Mouse (Mus musculus) layer of hippocampus, adult 18-20 months (tissue): ENCODE data around the gene Zfp969. TPM values are rescaled to one million over a fixed set of nuclear protein-coding genes. Genes with fewer than 3 reads are reported as not detected.
"Not testable (repeated sequence)": the region's sequence is repeated elsewhere in the genome, so short reads cannot be mapped to it uniquely, and the experiment has no call there.

Experiments used
- DNase-seq, 2 experiments: peaks; one replicate each; pipeline ENCODE4 v3.0.0; 2022; ENCODE audit warnings: low spot score in 2 of 2
- long read RNA-seq: library from polyadenylated mRNA; stranded (forward); transcript quantifications from one replicate; pipeline ENCODE4 v2.0.0, GENCODE M21; 2021
- total RNA-seq, 2 experiments: library from RNA; stranded (reverse); gene quantifications; 2 replicates each; pipeline ENCODE4 v1.2.3; 2021

The Zfp969 gene
- total RNA-seq = not detected
- long read RNA-seq, partial matches to known transcripts = 0 of 1 reads
- long read RNA-seq, other reads (novel, unspliced or antisense) = 0 of 1 reads

DNA sequence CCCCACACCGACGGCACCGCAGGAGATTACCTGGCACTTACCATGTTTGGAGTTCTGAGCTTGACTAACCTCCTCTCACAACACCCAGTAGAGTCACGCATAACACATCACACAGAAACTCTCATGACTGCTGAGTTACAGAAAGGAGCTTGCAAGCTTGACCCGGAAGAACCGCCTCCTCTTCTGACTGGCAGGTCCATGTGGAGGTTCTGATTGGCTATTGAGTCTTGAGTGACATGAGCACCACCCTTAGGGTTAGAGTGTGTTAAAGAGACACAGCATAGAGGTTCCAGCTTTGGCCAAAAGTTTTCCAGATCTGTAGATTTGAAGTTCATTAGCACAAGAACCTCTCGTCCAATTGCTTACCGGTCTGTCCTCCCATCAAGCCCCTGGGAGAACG, at the start of gene Zfp969:
TSS of gene Zfp969 (minus strand) at position 101 of the 400 bp plus-strand sequence.
- not testable (repeated sequence) for DNase-seq

DNA sequence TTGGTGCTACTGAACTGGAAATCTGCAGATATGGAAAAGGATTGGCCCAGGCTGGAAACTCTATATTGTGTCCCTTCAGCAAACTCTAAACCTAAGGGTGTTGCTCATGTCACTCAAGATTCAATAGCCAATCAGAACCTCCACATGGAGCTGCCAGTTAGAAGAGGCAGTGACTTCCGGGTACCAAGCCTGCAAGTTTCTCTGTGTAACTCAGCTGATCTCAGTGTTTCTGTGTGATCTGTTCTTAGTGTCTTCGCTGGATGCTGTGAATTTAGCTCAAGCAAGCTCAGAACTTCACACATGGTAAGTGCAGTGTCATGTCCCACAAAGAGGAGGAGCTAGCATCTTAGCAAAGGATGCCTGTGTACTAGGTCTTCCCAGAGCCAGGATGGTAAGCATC, 37.8 kb upstream of the Zfp969 start, which contains the start of gene Gm2007:
TSS of gene Gm2007 (plus strand) at position 301 of the 400 bp plus-strand sequence.
- DNase-seq = not testable (repeated sequence)

DNA sequence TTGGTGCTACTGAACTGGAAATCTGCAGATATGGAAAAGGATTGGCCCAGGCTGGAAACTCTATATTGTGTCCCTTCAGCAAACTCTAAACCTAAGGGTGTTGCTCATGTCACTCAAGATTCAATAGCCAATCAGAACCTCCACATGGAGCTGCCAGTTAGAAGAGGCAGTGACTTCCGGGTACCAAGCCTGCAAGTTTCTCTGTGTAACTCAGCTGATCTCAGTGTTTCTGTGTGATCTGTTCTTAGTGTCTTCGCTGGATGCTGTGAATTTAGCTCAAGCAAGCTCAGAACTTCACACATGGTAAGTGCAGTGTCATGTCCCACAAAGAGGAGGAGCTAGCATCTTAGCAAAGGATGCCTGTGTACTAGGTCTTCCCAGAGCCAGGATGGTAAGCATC, 59.8 kb downstream of the Zfp969 start, which contains the start of gene Gm11007:
TSS of gene Gm11007 (plus strand) at position 301 of the 400 bp plus-strand sequence.
- not testable (repeated sequence) for DNase-seq

Other genes with a start within 250 kb of the Zfp969 start
- 1 to 10 TPM; 4.0 to 4.3 TPM for gene Zfp965, start 233.7 kb downstream of the Zfp969 start, total RNA-seq
- gene Gm11007, start 59.7 kb downstream of the Zfp969 start, total RNA-seq = not detected
- gene Gm2007, start 37.9 kb upstream of the Zfp969 start, total RNA-seq = not detected
- gene Gm14288, start 97.4 kb upstream of the Zfp969 start, total RNA-seq = 10 to 100 TPM in 1 of 2 experiments, 1 to 10 TPM in 1; 3.8 to 15.1 TPM
- 10 to 100 TPM; 44.0 to 51.8 TPM for gene Gm6710, start 165.6 kb upstream of the Zfp969 start, total RNA-seq
- 1 to 10 TPM; 7.3 to 8.3 TPM for gene Zfp966, start 227.5 kb upstream of the Zfp969 start, total RNA-seq